Mouse (Mus musculus) midbrain, embryonic 15.5 days (tissue): Measurements from ENCODE around the gene Rnf41. TPM values are rescaled to one million over a fixed set of nuclear protein-coding genes. Genes with fewer than 3 reads are reported as not detected.

Experiments used
- ATAC-seq: fragments of 200-750 bp; cut with Nextera tagmentation; replicated peaks from 2 replicates; pipeline ENCODE4 v1.8.0; 2017; ENCODE audit warnings: moderate TSS enrichment
- H3K27ac ChIP-seq: fragments of 300-500 bp; sonication (generic); 2 replicates; pipeline ENCODE4 v1.5.1; 2015; ENCODE audit warnings: mild to moderate bottlenecking, inconsistent platforms
- H3K27me3 ChIP-seq: fragments of 300-500 bp; sonication (generic); replicated peaks from 2 replicates; pipeline ENCODE4 v1.6.1; 2015; ENCODE audit warnings: inconsistent platforms
- H3K36me3 ChIP-seq: fragments of 300-500 bp; sonication (generic); replicated peaks from 2 replicates; pipeline ENCODE4 v1.6.1; 2015; ENCODE audit warnings: inconsistent platforms
- H3K4me1 ChIP-seq: fragments of 300-500 bp; sonication (generic); 2 replicates; pipeline ENCODE4 v1.6.1; 2015; ENCODE audit warnings: inconsistent platforms
- H3K4me2 ChIP-seq: fragments of 300-500 bp; sonication (generic); 2 replicates; pipeline ENCODE4 v1.6.1; 2015; ENCODE audit warnings: inconsistent platforms, mild to moderate bottlenecking, moderate library complexity
- H3K4me3 ChIP-seq: fragments of 300-500 bp; sonication (generic); 2 replicates; pipeline ENCODE4 v1.5.1; 2015; ENCODE audit warnings: mild to moderate bottlenecking, inconsistent platforms
- H3K9ac ChIP-seq: fragments of 300-500 bp; sonication (generic); 2 replicates; pipeline ENCODE4 v1.6.1; 2015; ENCODE audit warnings: mild to moderate bottlenecking, inconsistent platforms
- H3K9me3 ChIP-seq: fragments of 300-500 bp; sonication (generic); 2 replicates; pipeline ENCODE4 v1.6.1; 2016; ENCODE audit warnings: inconsistent platforms
- WGBS: fragments of 180-500 bp; shearing (Covaris S2); methylation state at CpG from one replicate; pipeline ENCODE4 v1.1.7; 2015; ENCODE audit warnings: mixed read lengths; 5-methylcytosine and 5-hydroxymethylcytosine counted together
- polyA plus RNA-seq: library from polyadenylated mRNA; unstranded; fragments of >200 nt; fragmentation: Nextera tagmentation; extraction: Ambion mirVana; gene quantifications from 2 replicates; pipeline ENCODE4 v1.2.1, GENCODE M21; 2015

Gene Rnf41
- polyA plus RNA-seq, 1 experiment from 2014 or later, result 105 TPM

- WGBS, result 15% methylated on average over 4 of the region's 4 CpGs
- peaks cover 52% of the 10 kb centered on the region for H3K4me1 ChIP-seq
Observed at GRCm38 (mm10) chr10:128410560-128410845, 954 bp upstream of the Rnf41 start.

GRCm38 (mm10) chr10:128412055-128412381, 561 bp downstream of the Rnf41 start:
- H3K36me3 ChIP-seq, result peaks cover 16% of the 10 kb centered on the region
- peaks cover 52% of the 10 kb centered on the region for H3K4me1 ChIP-seq
- H3K4me3 ChIP-seq, result peak overlapping the region; percentile 99
- H3K9ac ChIP-seq, result peak overlapping the region; percentile 95
- 0% methylated on average over 14 of the region's 14 CpGs for WGBS
- H3K4me2 ChIP-seq, result peak overlapping the region; percentile 92
- peak overlapping the region; percentile 94 for H3K27ac ChIP-seq
- H3K27me3 ChIP-seq, result no peaks in the 10 kb centered on the region
- no peak for ATAC-seq
- H3K9me3 ChIP-seq, result no peaks in the 10 kb centered on the region

More at GRCm38 (mm10) chr10:128410560-128410845, 954 bp upstream of the Rnf41 start:
- Histone ChIP-seq H3K36me3 (peaks cover 7% of the 10 kb centered on the region; the same call in 1 of the 2 replicates), H3K4me2 (peak overlapping the region; percentile 92), H3K4me3 (peak overlapping the region; percentile 99), H3K27ac (peak overlapping the region; percentile 94), H3K27me3 (no peaks in the 10 kb centered on the region), H3K9me3 (no peaks in the 10 kb centered on the region), H3K9ac (no peak overlapping the region)
- no peak for ATAC-seq

- peaks cover 52% of the 10 kb centered on the region for H3K4me1 ChIP-seq
- WGBS, result 27% methylated on average over 1 of the region's 1 CpGs
Observed at GRCm38 (mm10) chr10:128412558-128412957, 1.1 kb downstream of the Rnf41 start.

GRCm38 (mm10) chr10:128413076-128413475, 1.6 kb downstream of the Rnf41 start:
- Histone ChIP-seq H3K27me3 (no peaks in the 10 kb centered on the region), H3K4me1 (peaks cover 48% of the 10 kb centered on the region), H3K4me2 (peak overlapping the region; percentile 92), H3K27ac (no peak overlapping the region; the same call in 1 of the 2 replicates), H3K36me3 (peaks cover 24% of the 10 kb centered on the region), H3K4me3 (peak overlapping the region; percentile 99), H3K9me3 (no peaks in the 10 kb centered on the region), H3K9ac (peak overlapping the region; percentile 95; the same call in 1 of the 2 replicates)
- 69% methylated on average over 1 of the region's 1 CpGs for WGBS
- no peak for ATAC-seq

More at GRCm38 (mm10) chr10:128412558-128412957, 1.1 kb downstream of the Rnf41 start:
- Histone ChIP-seq H3K27ac (peak overlapping the region; percentile 94), H3K9me3 (no peaks in the 10 kb centered on the region), H3K36me3 (peaks cover 20% of the 10 kb centered on the region), H3K9ac (peak overlapping the region; percentile 95), H3K4me2 (peak overlapping the region; percentile 92), H3K4me3 (peak overlapping the region; percentile 99), H3K27me3 (no peaks in the 10 kb centered on the region)
- no peak for ATAC-seq

GRCm38 (mm10) chr10:128414848-128415247, 3.4 kb downstream of the Rnf41 start:
- Histone ChIP-seq H3K4me1 (peaks cover 39% of the 10 kb centered on the region), H3K27ac (no peak overlapping the region), H3K27me3 (no peaks in the 10 kb centered on the region), H3K9ac (no peak overlapping the region), H3K4me2 (no peak overlapping the region), H3K4me3 (no peak overlapping the region), H3K9me3 (no peaks in the 10 kb centered on the region), H3K36me3 (peaks cover 28% of the 10 kb centered on the region)
- no peak for ATAC-seq
- 89% methylated on average over 5 of the region's 5 CpGs for WGBS

- Histone ChIP-seq H3K9ac (no peak overlapping the region), H3K27me3 (no peaks in the 10 kb centered on the region), H3K27ac (no peak overlapping the region), H3K9me3 (no peaks in the 10 kb centered on the region), H3K4me1 (no peaks in the 10 kb centered on the region), H3K4me2 (no peak overlapping the region), H3K4me3 (no peak overlapping the region), H3K36me3 (peaks cover 36% of the 10 kb centered on the region)
- 82% methylated on average over 5 of the region's 5 CpGs for WGBS
- ATAC-seq, result no peak
Observed at GRCm38 (mm10) chr10:128422426-128422825, 11.0 kb downstream of the Rnf41 start.

- no peak overlapping the region for H3K9ac ChIP-seq
- no peak overlapping the region for H3K27ac ChIP-seq
- no peak for ATAC-seq
- H3K4me1 ChIP-seq, result no peaks in the 10 kb centered on the region
- H3K36me3 ChIP-seq, result peaks cover 39% of the 10 kb centered on the region
- no peaks in the 10 kb centered on the region for H3K27me3 ChIP-seq
- no peak overlapping the region for H3K4me2 ChIP-seq
- no peak overlapping the region for H3K4me3 ChIP-seq
- 74% methylated on average over 7 of the region's 7 CpGs for WGBS
- no peaks in the 10 kb centered on the region for H3K9me3 ChIP-seq
Observed at GRCm38 (mm10) chr10:128424604-128425003, 13.1 kb downstream of the Rnf41 start.

- Histone ChIP-seq H3K9me3 (no peaks in the 10 kb centered on the region), H3K27ac (no peak overlapping the region), H3K4me3 (no peak overlapping the region), H3K9ac (no peak overlapping the region), H3K4me1 (no peaks in the 10 kb centered on the region), H3K27me3 (no peaks in the 10 kb centered on the region), H3K36me3 (peaks cover 40% of the 10 kb centered on the region), H3K4me2 (no peak overlapping the region)
- WGBS, result 94% methylated on average over 3 of the region's 3 CpGs
- no peak for ATAC-seq
Observed at GRCm38 (mm10) chr10:128425260-128425659, 13.8 kb downstream of the Rnf41 start.

GRCm38 (mm10) chr10:128429052-128429451, 17.6 kb downstream of the Rnf41 start:
- 95% methylated on average over 5 of the region's 5 CpGs for WGBS
- no peak for ATAC-seq
- H3K4me1 ChIP-seq, result no peaks in the 10 kb centered on the region
- H3K9me3 ChIP-seq, result no peaks in the 10 kb centered on the region
- no peaks in the 10 kb centered on the region for H3K27me3 ChIP-seq
- peaks cover 27% of the 10 kb centered on the region for H3K36me3 ChIP-seq
- no peak overlapping the region for H3K4me3 ChIP-seq
- H3K9ac ChIP-seq, result no peak overlapping the region
- H3K27ac ChIP-seq, result no peak overlapping the region
- no peak overlapping the region for H3K4me2 ChIP-seq

- H3K9ac ChIP-seq, result no peak overlapping the region
- 87% methylated on average over 4 of the region's 4 CpGs for WGBS
- ATAC-seq, result no peak
- H3K4me3 ChIP-seq, result no peak overlapping the region
- no peak overlapping the region for H3K27ac ChIP-seq
- H3K9me3 ChIP-seq, result no peaks in the 10 kb centered on the region
- peaks cover 27% of the 10 kb centered on the region for H3K36me3 ChIP-seq
- H3K4me1 ChIP-seq, result no peaks in the 10 kb centered on the region
- H3K27me3 ChIP-seq, result no peaks in the 10 kb centered on the region
- no peak overlapping the region for H3K4me2 ChIP-seq
Observed at GRCm38 (mm10) chr10:128429454-128429853, 18.0 kb downstream of the Rnf41 start.

GRCm38 (mm10) chr10:128433417-128433816, 22.0 kb downstream of the Rnf41 start:
- no peaks in the 10 kb centered on the region for H3K27me3 ChIP-seq
- H3K9ac ChIP-seq, result no peak overlapping the region
- H3K4me3 ChIP-seq, result no peak overlapping the region
- 98% methylated on average over 2 of the region's 2 CpGs for WGBS
- H3K4me2 ChIP-seq, result no peak overlapping the region
- ATAC-seq, result no peak
- H3K9me3 ChIP-seq, result no peaks in the 10 kb centered on the region
- no peaks in the 10 kb centered on the region for H3K4me1 ChIP-seq
- no peak overlapping the region for H3K27ac ChIP-seq
- peaks cover 58% of the 10 kb centered on the region for H3K36me3 ChIP-seq

- Histone ChIP-seq H3K9ac (no peak overlapping the region), H3K4me2 (no peak overlapping the region), H3K4me1 (no peaks in the 10 kb centered on the region), H3K27ac (no peak overlapping the region), H3K27me3 (no peaks in the 10 kb centered on the region), H3K4me3 (no peak overlapping the region), H3K9me3 (no peaks in the 10 kb centered on the region), H3K36me3 (peaks cover 55% of the 10 kb centered on the region)
- 92% methylated on average over 10 of the region's 10 CpGs for WGBS
- no peak for ATAC-seq
Observed at GRCm38 (mm10) chr10:128434681-128435080, 23.2 kb downstream of the Rnf41 start.

GRCm38 (mm10) chr10:128435186-128435823, 23.8 kb downstream of the Rnf41 start:
- no peak overlapping the region for H3K27ac ChIP-seq
- WGBS, result 67% methylated on average over 17 of the region's 17 CpGs

More at GRCm38 (mm10) chr10:128435186-128435823, 23.8 kb downstream of the Rnf41 start:
- Histone ChIP-seq H3K9me3 (no peaks in the 10 kb centered on the region), H3K4me3 (no peak overlapping the region), H3K4me2 (no peak overlapping the region), H3K4me1 (no peaks in the 10 kb centered on the region), H3K36me3 (peaks cover 54% of the 10 kb centered on the region), H3K9ac (no peak overlapping the region), H3K27me3 (no peaks in the 10 kb centered on the region)
- ATAC-seq, result no peak
